Mouse (Mus musculus): ENCODE data around the gene Ak1.

- TF ChIP-seq CHD2 (IDR thresholded peaks at IDR 0.05; ENCODE audit: low read depth, low read length) (no peak), MAFK (IDR thresholded peaks at IDR 0.05; ENCODE audit: insufficient read depth, low read depth, low read length) (no peak), HCFC1 (IDR thresholded peaks at IDR 0.05; ENCODE audit: borderline replicate concordance, insufficient read depth, low read length) (no peak), ZNF384 (IDR thresholded peaks at IDR 0.05; ENCODE audit: low read depth, low read length) (no peak), ZC3H11A (IDR thresholded peaks at IDR 0.05; ENCODE audit: borderline replicate concordance, low read depth, low read length) (no peak)
Measured at GRCm38 (mm10) chr2:32653764-32654163, 32.2 kb downstream of the Ak1 start.

Measured in ES-E14 (cell line).